Mouse (Mus musculus) C2C12 (cell line): Measurements from ENCODE around the gene Mapk6.

Source experiments
- CEBPB ChIP-seq: IDR thresholded peaks from one replicate; pipeline ENCODE4 v1.6.1; 2011; ENCODE audit warnings: low read depth, mild to moderate bottlenecking, control low read depth, moderate library complexity
- CTCF ChIP-seq: IDR thresholded peaks from one replicate; pipeline ENCODE4 v1.5.1; 2011; ENCODE audit not compliant: control insufficient read depth, insufficient read depth, insufficient read length
- MAX ChIP-seq: IDR thresholded peaks from one replicate; pipeline ENCODE4 v1.6.1; 2011; ENCODE audit warnings: mild to moderate bottlenecking, control low read depth
- MYOD1 ChIP-seq: IDR thresholded peaks from one replicate; pipeline ENCODE4 v1.6.1; 2011; ENCODE audit warnings: low read depth; ENCODE audit not compliant: control insufficient read depth, insufficient read length
- USF1 ChIP-seq: IDR thresholded peaks from one replicate; pipeline ENCODE4 v1.6.1; 2011; ENCODE audit warnings: low read depth, mild to moderate bottlenecking, control low read depth, moderate library complexity

- TF ChIP-seq CTCF (no peak), MAX (no peak), MYOD1 (no peak), CEBPB (no peak), USF1 (no peak)
Observed at GRCm38 (mm10) chr9:75385218-75385974, 24.4 kb downstream of the Mapk6 start.
